In genomic region chr7:25780021-25780420, GRCm38 (mm10) we compare ENCODE assay signal across 30 mouse cellular contexts. TPM values are rescaled to one million over a fixed set of nuclear protein-coding genes. Genes with fewer than 3 reads are reported as not detected.
DNase-seq lines count a peak whose midpoint lies in the region; ATAC-seq and TF ChIP-seq lines count a peak whose summit lies in the region.
"Had no signal": no experiment of that assay in that cellular context is flagged by ENCODE, and none has a peak within 500 bp of the region (broad histone marks: within the 10 kb centered on the region; RNA-seq: fewer than 3 reads in every experiment).

No protein-coding gene starts in this region.

- peaks cover 5% of the 10 kb centered on the region; the same call in 1 of the 2 replicates for H3K4me1 ChIP-seq in stomach, postnatal 0 days (replicated peaks; ENCODE audit: control insufficient read depth, insufficient read depth)

- H3K4me3 ChIP-seq in gastrocnemius, adult 2 months = no peak overlapping the region
- no peak overlapping the region for H3K4me3 ChIP-seq in stomach, postnatal 0 days (ENCODE audit: low read depth, low read length)
- H3K4me3 ChIP-seq: embryonic facial prominence, embryonic 10.5 days; embryonic facial prominence, embryonic 13.5 days; forebrain, embryonic 10.5 days; forebrain, embryonic 13.5 days; heart, adult 2 months; heart, embryonic 10.5 days; heart, embryonic 13.5 days; hindbrain, embryonic 13.5 days had no signal

- TF ChIP-seq EP300 in stomach, postnatal 0 days (optimal IDR thresholded peaks at IDR 0.05) = no peak

- no peak for TF ChIP-seq CTCF in gastrocnemius, adult 2 months (IDR thresholded peaks at IDR 0.05)
- no peak for TF ChIP-seq CTCF in stomach, postnatal 0 days (IDR thresholded peaks at IDR 0.05; ENCODE audit: low read depth)

- H3K27ac ChIP-seq in gastrocnemius, adult 2 months = peak overlapping the region; percentile 88
- no peak overlapping the region for H3K27ac ChIP-seq in stomach, postnatal 0 days (replicated peaks)
- H3K27ac ChIP-seq: embryonic facial prominence, embryonic 10.5 days; forebrain, embryonic 10.5 days; heart, embryonic 13.5 days; hindbrain, embryonic 13.5 days had no signal

- intact Hi-C loops in gastrocnemius, adult 2 months (cut with DNase I) = no loop called here

- H3K9ac ChIP-seq in stomach, postnatal 0 days (ENCODE audit: low read length) = no peak overlapping the region
- H3K9ac ChIP-seq: embryonic facial prominence, embryonic 13.5 days; forebrain, embryonic 13.5 days; heart, embryonic 13.5 days; hindbrain, embryonic 13.5 days had no signal

- no peaks in the 10 kb centered on the region for H3K9me3 ChIP-seq in stomach, postnatal 0 days (ENCODE audit: control insufficient read depth, low read length)
- H3K9me3 ChIP-seq: embryonic facial prominence, embryonic 10.5 days; embryonic facial prominence, embryonic 13.5 days; forebrain, embryonic 10.5 days; forebrain, embryonic 13.5 days; G1E; heart, embryonic 10.5 days; heart, embryonic 13.5 days; hindbrain, embryonic 13.5 days had no signal

- WGBS in stomach, postnatal 0 days = 82% methylated on average over 5 of the region's 5 CpGs

- H3K4me2 ChIP-seq in stomach, postnatal 0 days (replicated peaks; ENCODE audit: low read depth) = no peak overlapping the region
- H3K4me2 ChIP-seq: embryonic facial prominence, embryonic 13.5 days; forebrain, embryonic 13.5 days; heart, embryonic 13.5 days; hindbrain, embryonic 13.5 days had no signal

- H3K36me3 ChIP-seq in stomach, postnatal 0 days (ENCODE audit: control insufficient read depth, insufficient read depth, low read length) = 0 out of 2 replicates have a peak, but pooled peaks cover 6% of the 10 kb centered on the region
- H3K36me3 ChIP-seq: G1E; hindbrain, embryonic 13.5 days had no signal

- no peaks in the 10 kb centered on the region for H3K27me3 ChIP-seq in stomach, postnatal 0 days (ENCODE audit: control insufficient read depth, insufficient read depth, low read length)
- H3K27me3 ChIP-seq: embryonic facial prominence, embryonic 13.5 days; forebrain, embryonic 13.5 days; heart, embryonic 13.5 days; hindbrain, embryonic 13.5 days; Patski had no signal

- DNase-seq in gastrocnemius, adult 2 months = no peak
- no peak for DNase-seq in gastrocnemius, postnatal 10 days
- peak; percentile 27 for DNase-seq in 3134 (ENCODE audit: extremely low read depth, insufficient read length, low spot score)
- peak; percentile 71 for DNase-seq in induced T-regulatory cell, adult 2 months (ENCODE audit: low read depth)
- DNase-seq in stomach, postnatal 0 days (ENCODE audit: low spot score) = no peak
- no peak for DNase-seq in testis, postnatal 10 days (ENCODE audit: low spot score)
- DNase-seq: adrenal gland, adult 2 months; adrenal gland, postnatal 14 days; B cell, adult 2 months; cerebellum, adult 11 months; cerebellum, adult 2 months; cerebellum, adult 9-11 months; cerebellum, postnatal 36 days; embryo, embryonic 11 days had no signal

- ATAC-seq in CD4-positive, CD25-positive, alpha-beta regulatory T cell, adult 4 months = peak; percentile 27
- no peak for ATAC-seq in stomach, postnatal 0 days (ENCODE audit: low FRiP score, low TSS enrichment)
- ATAC-seq: forebrain, embryonic 13.5 days; forebrain, embryonic 16.5 days; hindbrain, embryonic 16.5 days; inflammation-experienced regulatory T-cells, adult 6 months; intestine, embryonic 16.5 days had no signal

RNA-seq across cellular contexts. Expression of gene Axl, which starts 8.5 kb away (rescaled TPM):
- 10 to 100 TPM; 39.9 to 48.6 TPM for total RNA-seq in gastrocnemius, adult 2 months (2021)
- total RNA-seq in gastrocnemius, postnatal 10 days (2021) = 100 to 1,000 TPM in 1 of 2 experiments, 10 to 100 TPM in 1; 89.3 to 110 TPM
- 10 to 100 TPM; 17.8 to 34.4 TPM for polyA plus RNA-seq in CD4-positive, CD25-positive, alpha-beta regulatory T cell, adult 4 months (2017; shearing (Covaris generic))
- 52.8 and 53.4 TPM in 2 replicates for polyA plus RNA-seq in stomach, postnatal 0 days (2015; fragmentation: Nextera tagmentation; extraction: Ambion mirVana)
- polyA plus RNA-seq: G1E had no signal

RNA-seq across cellular contexts. Expression of gene Hnrnpul1, which starts 25.5 kb away (rescaled TPM):
- total RNA-seq in gastrocnemius, adult 2 months (2021) = 10 to 100 TPM; 66.3 to 72.8 TPM
- 10 to 100 TPM; 91.8 to 98.1 TPM for total RNA-seq in gastrocnemius, postnatal 10 days (2021)
- polyA plus RNA-seq in CD4-positive, CD25-positive, alpha-beta regulatory T cell, adult 4 months (2017; shearing (Covaris generic)) = 10 to 100 TPM; 40.5 to 57.0 TPM
- polyA plus RNA-seq in stomach, postnatal 0 days (2015; fragmentation: Nextera tagmentation; extraction: Ambion mirVana) = 25.9 and 27.5 TPM in 2 replicates

RNA-seq across cellular contexts. Expression of gene Cyp2s1, which starts 36.7 kb away (rescaled TPM):
- total RNA-seq in gastrocnemius, adult 2 months (2021) = under 1 TPM; 0.10 to 0.56 TPM
- total RNA-seq in gastrocnemius, postnatal 10 days (2021) = under 1 TPM; 0.27 to 0.52 TPM
- polyA plus RNA-seq in CD4-positive, CD25-positive, alpha-beta regulatory T cell, adult 4 months (2017; shearing (Covaris generic)) = 1 to 10 TPM; 2.1 to 3.0 TPM
- polyA plus RNA-seq in stomach, postnatal 0 days (2015; fragmentation: Nextera tagmentation; extraction: Ambion mirVana) = 166 and 195 TPM in 2 replicates
- total RNA-seq: hematopoietic stem cell, adult 5-6 weeks had no signal
- polyA plus RNA-seq: G1E had no signal

Comparison
In these comparisons a context has a peak if more than half of its experiments do, and no peak if none do; other contexts are left out.
1. DNase-seq: peak in 3134 (single experiment) and induced T-regulatory cell, adult 2 months (single experiment); none in gastrocnemius, adult 2 months (single experiment), gastrocnemius, postnatal 10 days (single experiment), stomach, postnatal 0 days (single experiment) and testis, postnatal 10 days (single experiment).